Mouse (Mus musculus) hindbrain, embryonic 11.5 days (tissue): ENCODE results near the gene Noxo1. TPM values are rescaled to one million over a fixed set of nuclear protein-coding genes. Genes with fewer than 3 reads are reported as not detected.

Source experiments
- ATAC-seq: fragments of 200-750 bp; cut with Nextera tagmentation; 2 replicates; pipeline ENCODE4 v1.8.0; 2017; ENCODE audit warnings: mild to moderate bottlenecking, moderate TSS enrichment, moderate library complexity; ENCODE audit not compliant: low FRiP score
- DNase-seq: peaks from one replicate; pipeline ENCODE4 v3.0.0-alpha.2; 2015; ENCODE audit warnings: low spot score
- H3K27ac ChIP-seq: fragments of 300-500 bp; sonication (generic); 2 replicates; pipeline ENCODE4 v1.5.1; 2014; ENCODE audit warnings: mild to moderate bottlenecking, low read depth, low read length
- H3K27me3 ChIP-seq: fragments of 300-500 bp; sonication (generic); 2 replicates; pipeline ENCODE4 v1.6.1; 2014; ENCODE audit warnings: mild to moderate bottlenecking, low read length, moderate library complexity, mixed read lengths; ENCODE audit not compliant: control insufficient read depth, insufficient read depth
- H3K36me3 ChIP-seq: fragments of 300-500 bp; sonication (generic); 2 replicates; pipeline ENCODE4 v1.6.1; 2014; ENCODE audit warnings: mild to moderate bottlenecking, low read length, moderate library complexity, mixed read lengths; ENCODE audit not compliant: control insufficient read depth, insufficient read depth
- H3K4me1 ChIP-seq: fragments of 300-500 bp; sonication (generic); replicated peaks from 2 replicates; pipeline ENCODE4 v1.6.1; 2014; ENCODE audit warnings: low read length, mixed read lengths; ENCODE audit not compliant: control insufficient read depth, insufficient read depth
- H3K4me2 ChIP-seq: fragments of 300-500 bp; sonication (generic); replicated peaks from 2 replicates; pipeline ENCODE4 v1.6.1; 2014; ENCODE audit warnings: mild to moderate bottlenecking, low read depth, low read length
- H3K4me3 ChIP-seq: fragments of 300-500 bp; sonication (generic); 2 replicates; pipeline ENCODE4 v1.5.1; 2014; ENCODE audit warnings: low read depth, low read length
- H3K9ac ChIP-seq: fragments of 300-500 bp; sonication (generic); 2 replicates; pipeline ENCODE4 v1.6.1; 2014; ENCODE audit warnings: low read depth, low read length
- H3K9me3 ChIP-seq: fragments of 300-500 bp; sonication (generic); 2 replicates; pipeline ENCODE4 v1.6.1; 2016; ENCODE audit warnings: low read length; ENCODE audit not compliant: control insufficient read depth
- WGBS: fragments of 180-500 bp; shearing (Covaris S2); extraction: QIAGEN DNeasy Blood & Tissue Kit; methylation state at CpG from one replicate; pipeline ENCODE4 v1.1.7; 2014; 5-methylcytosine and 5-hydroxymethylcytosine counted together
- polyA plus RNA-seq: library from polyadenylated mRNA; unstranded; fragments of >200 nt; fragmentation: Nextera tagmentation; extraction: Ambion mirVana; gene quantifications from 2 replicates; pipeline ENCODE4 v1.2.1, GENCODE M21; 2014

Gene Noxo1
- polyA plus RNA-seq, 1 experiment from 2014 or later, result 1.5 TPM

- WGBS, result 70% methylated on average over 5 of the region's 5 CpGs
- H3K27me3 ChIP-seq, result no peaks in the 10 kb centered on the region
- no peak overlapping the region for H3K27ac ChIP-seq
- ATAC-seq (no peak), DNase-seq (no peak)
- H3K9me3 ChIP-seq, result no peaks in the 10 kb centered on the region
- 0 out of 2 replicates have a peak overlapping the region, but pooled peaks have one; percentile 1 for H3K4me3 ChIP-seq
- H3K9ac ChIP-seq, result peak overlapping the region; percentile 19; the same call in 1 of the 2 replicates
- H3K4me1 ChIP-seq, result peaks cover 3% of the 10 kb centered on the region
- H3K36me3 ChIP-seq, result no peaks in the 10 kb centered on the region
- no peak overlapping the region; the same call in 1 of the 2 replicates for H3K4me2 ChIP-seq
Observed at GRCm38 (mm10) chr17:24671346-24671745, 24.7 kb upstream of the Noxo1 start.

- no peak overlapping the region for H3K4me2 ChIP-seq
- no peak overlapping the region for H3K4me3 ChIP-seq
- H3K9ac ChIP-seq, result no peak overlapping the region
- ATAC-seq (no peak), DNase-seq (no peak)
- peaks cover 3% of the 10 kb centered on the region for H3K4me1 ChIP-seq
- 31% methylated on average over 5 of the region's 5 CpGs for WGBS
- no peaks in the 10 kb centered on the region for H3K27me3 ChIP-seq
- no peak overlapping the region for H3K27ac ChIP-seq
- H3K9me3 ChIP-seq, result no peaks in the 10 kb centered on the region
- H3K36me3 ChIP-seq, result no peaks in the 10 kb centered on the region
Observed at GRCm38 (mm10) chr17:24672141-24672540, 23.9 kb upstream of the Noxo1 start.

- 85% methylated on average over 7 of the region's 7 CpGs for WGBS
- no peak overlapping the region for H3K4me2 ChIP-seq
Observed at GRCm38 (mm10) chr17:24674277-24674676, 21.8 kb upstream of the Noxo1 start.

GRCm38 (mm10) chr17:24676187-24676586, 19.8 kb upstream of the Noxo1 start:
- Histone ChIP-seq H3K9ac (no peak overlapping the region), H3K27ac (no peak overlapping the region), H3K4me3 (no peak overlapping the region), H3K36me3 (peaks cover 14% of the 10 kb centered on the region), H3K27me3 (no peaks in the 10 kb centered on the region), H3K4me1 (peaks cover 3% of the 10 kb centered on the region), H3K4me2 (no peak overlapping the region), H3K9me3 (no peaks in the 10 kb centered on the region)
- DNase-seq, result peak; percentile 79
- no peak for ATAC-seq
- 64% methylated on average over 2 of the region's 2 CpGs for WGBS

More at GRCm38 (mm10) chr17:24674277-24674676, 21.8 kb upstream of the Noxo1 start:
- Histone ChIP-seq H3K36me3 (peaks cover 7% of the 10 kb centered on the region), H3K4me1 (peaks cover 3% of the 10 kb centered on the region), H3K4me3 (no peak overlapping the region), H3K9ac (no peak overlapping the region), H3K27me3 (no peaks in the 10 kb centered on the region), H3K9me3 (no peaks in the 10 kb centered on the region), H3K27ac (no peak overlapping the region)
- no peak for DNase-seq
- ATAC-seq, result no peak

GRCm38 (mm10) chr17:24676877-24677276, 19.2 kb upstream of the Noxo1 start:
- no peak for DNase-seq
- no peak for ATAC-seq
- 94% methylated on average over 5 of the region's 5 CpGs for WGBS

GRCm38 (mm10) chr17:24677500-24678080, 18.4 kb upstream of the Noxo1 start:
- Histone ChIP-seq H3K4me2 (no peak overlapping the region), H3K27me3 (no peaks in the 10 kb centered on the region), H3K4me3 (no peak overlapping the region), H3K36me3 (peaks cover 14% of the 10 kb centered on the region), H3K4me1 (no peaks in the 10 kb centered on the region), H3K9me3 (no peaks in the 10 kb centered on the region), H3K9ac (no peak overlapping the region), H3K27ac (no peak overlapping the region)
- ATAC-seq (no peak), DNase-seq (no peak)
- WGBS, result 95% methylated on average over 24 of the region's 24 CpGs

More at GRCm38 (mm10) chr17:24676877-24677276, 19.2 kb upstream of the Noxo1 start:
- Histone ChIP-seq H3K9ac (no peak overlapping the region), H3K27ac (no peak overlapping the region), H3K4me3 (no peak overlapping the region), H3K9me3 (no peaks in the 10 kb centered on the region), H3K4me2 (no peak overlapping the region), H3K27me3 (no peaks in the 10 kb centered on the region), H3K36me3 (peaks cover 14% of the 10 kb centered on the region), H3K4me1 (no peaks in the 10 kb centered on the region; the same call in 1 of the 2 replicates)

GRCm38 (mm10) chr17:24686514-24686913, 9.5 kb upstream of the Noxo1 start:
- no peaks in the 10 kb centered on the region for H3K9me3 ChIP-seq
- H3K4me1 ChIP-seq, result peaks cover 8% of the 10 kb centered on the region; the same call in 1 of the 2 replicates
- WGBS, result 26% methylated on average over 16 of the region's 16 CpGs
- peak; percentile 68 for DNase-seq
- no peak overlapping the region for H3K27ac ChIP-seq
- H3K4me2 ChIP-seq, result 0 out of 2 replicates have a peak overlapping the region, but pooled peaks have one; percentile 5
- no peak overlapping the region for H3K4me3 ChIP-seq
- H3K27me3 ChIP-seq, result peaks cover 36% of the 10 kb centered on the region
- no peak for ATAC-seq
- H3K9ac ChIP-seq, result no peak overlapping the region
- H3K36me3 ChIP-seq, result no peaks in the 10 kb centered on the region

GRCm38 (mm10) chr17:24687146-24687595, 8.9 kb upstream of the Noxo1 start:
- Histone ChIP-seq H3K9ac (0 out of 2 replicates have a peak overlapping the region, but pooled peaks have one; percentile 23), H3K27ac (no peak overlapping the region), H3K9me3 (no peaks in the 10 kb centered on the region), H3K27me3 (peaks cover 36% of the 10 kb centered on the region), H3K4me3 (peak overlapping the region; percentile 27), H3K4me1 (peaks cover 8% of the 10 kb centered on the region; the same call in 1 of the 2 replicates), H3K36me3 (no peaks in the 10 kb centered on the region), H3K4me2 (peak overlapping the region; percentile 36)
- ATAC-seq, result peak; percentile 37; the same call in 1 of the 2 replicates
- DNase-seq, result peak; percentile 62
- 2% methylated on average over 25 of the region's 25 CpGs for WGBS

GRCm38 (mm10) chr17:24687599-24687998, 8.4 kb upstream of the Noxo1 start:
- peak overlapping the region; percentile 27 for H3K4me3 ChIP-seq
- ATAC-seq (no peak), DNase-seq (no peak)
- 20% methylated on average over 23 of the region's 23 CpGs for WGBS
- H3K4me1 ChIP-seq, result peaks cover 8% of the 10 kb centered on the region; the same call in 1 of the 2 replicates
- H3K9ac ChIP-seq, result 0 out of 2 replicates have a peak overlapping the region, but pooled peaks have one; percentile 23
- no peaks in the 10 kb centered on the region for H3K36me3 ChIP-seq
- no peaks in the 10 kb centered on the region for H3K9me3 ChIP-seq
- H3K4me2 ChIP-seq, result peak overlapping the region; percentile 36
- H3K27ac ChIP-seq, result no peak overlapping the region
- H3K27me3 ChIP-seq, result peaks cover 36% of the 10 kb centered on the region
